Mouse (Mus musculus) heart, adult 2 months (tissue): ENCODE measurements around the gene Anks6. TPM values are rescaled to one million over a fixed set of nuclear protein-coding genes. Genes with fewer than 3 reads are reported as not detected.

ENCODE experiments used
- DNase-seq, 2 experiments: peaks; one replicate each; pipeline ENCODE4 v3.0.0; 2021
- H3K27ac ChIP-seq: fragments of 200-600 bp; 2 replicates; pipeline ENCODE4 v1.8.1; 2022
- H3K27me3 ChIP-seq: fragments of 200-500 bp; 2 replicates; pipeline ENCODE4 v1.6.1; 2012; ENCODE audit warnings: mild to moderate bottlenecking, low read length, inconsistent platforms, mixed read lengths; ENCODE audit not compliant: control insufficient read depth, insufficient read depth
- H3K36me3 ChIP-seq: fragments of 200-500 bp; 2 replicates; pipeline ENCODE4 v1.6.1; 2012; ENCODE audit warnings: low read length, inconsistent platforms; ENCODE audit not compliant: control insufficient read depth, insufficient read depth
- H3K4me1 ChIP-seq: fragments of 200-500 bp; 2 replicates; pipeline ENCODE4 v1.6.1; 2011; ENCODE audit warnings: low read length; ENCODE audit not compliant: control insufficient read depth, insufficient read depth
- H3K4me3 ChIP-seq: fragments of 200-600 bp; 2 replicates; pipeline ENCODE4 v1.8.1; 2022
- H3K79me2 ChIP-seq: fragments of 200-500 bp; replicated peaks from 2 replicates; pipeline ENCODE4 v1.6.1; 2012; ENCODE audit warnings: mild to moderate bottlenecking, inconsistent platforms, low read length, moderate library complexity, mixed read lengths; ENCODE audit not compliant: control insufficient read depth, insufficient read depth
- H3K9ac ChIP-seq: fragments of 200-500 bp; 2 replicates; pipeline ENCODE4 v1.6.1; 2012; ENCODE audit warnings: low read depth, mild to moderate bottlenecking, control low read depth, inconsistent platforms, low read length, mixed read lengths
- CTCF ChIP-seq: fragments of 200-600 bp; IDR thresholded peaks from 2 replicates; pipeline ENCODE4 v1.8.1; 2022; ENCODE audit warnings: antibody characterized with exemption, mild to moderate bottlenecking, moderate library complexity
- EP300 ChIP-seq: fragments of 200-500 bp; IDR thresholded peaks from 2 replicates; pipeline ENCODE4 v1.6.1; 2011; ENCODE audit warnings: low read depth, low read length, control low read depth; ENCODE audit not compliant: insufficient read depth
- POLR2A ChIP-seq: fragments of 200-500 bp; IDR thresholded peaks from 2 replicates; pipeline ENCODE4 v1.6.1; 2011; ENCODE audit warnings: mild to moderate bottlenecking, low read depth, low read length, control low read depth; ENCODE audit not compliant: insufficient read depth
- WGBS: fragments of 180-500 bp; shearing (Covaris S2); methylation state at CpG from one replicate; pipeline ENCODE4 v1.1.7; 2018; 5-methylcytosine and 5-hydroxymethylcytosine counted together
- intact Hi-C: fragments of 180-260 bp; cut with DNase I; formaldehyde crosslinking; loops from one replicate; pipeline ENCODE4 v1.15.1; 2025
- polyA plus RNA-seq: library from polyadenylated mRNA; depleted of rRNA; stranded (reverse); fragments of >200 nt; gene quantifications from 2 replicates; pipeline ENCODE4 v1.2.3, GENCODE M21; 2012
- total RNA-seq, 2 experiments: library from RNA; stranded (reverse); gene quantifications; 2 replicates each; pipeline ENCODE4 v1.2.3; 2021

Anks6 gene
- total and polyA plus RNA-seq, 3 experiments, result 2.8 to 3.4 (median 3.3) TPM

DNA sequence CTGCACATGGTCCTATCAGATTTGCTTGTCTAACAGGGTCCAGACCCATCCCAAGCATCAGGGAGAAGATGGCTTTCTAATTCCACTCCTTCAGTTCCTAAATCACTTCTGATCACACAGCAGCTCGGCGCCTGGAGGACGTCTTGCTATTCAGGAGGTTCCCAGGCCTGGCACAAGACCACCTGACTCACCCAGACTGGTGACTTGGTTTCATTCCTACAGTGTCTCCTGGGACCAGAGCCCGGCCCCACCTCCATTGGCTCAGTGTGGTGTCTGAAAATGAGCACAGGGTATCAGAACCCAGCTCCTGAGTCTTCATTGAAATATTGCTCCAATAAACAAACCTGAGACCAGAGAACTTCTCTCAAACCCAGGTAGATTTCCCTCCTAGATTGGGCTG is 75.1 kb downstream of the Anks6 start:
- H3K79me2 ChIP-seq, result no peaks in the 10 kb centered on the region
- intact Hi-C loops, result no loop called here
- no peak for DNase-seq
- TF ChIP-seq CTCF, result no peak
- no peak for TF ChIP-seq POLR2A
- no peak for TF ChIP-seq EP300
- 76% methylated on average over 4 of the region's 4 CpGs for WGBS
- no peak overlapping the region for H3K4me3 ChIP-seq
- H3K27me3 ChIP-seq, result no peaks in the 10 kb centered on the region
- H3K36me3 ChIP-seq, result no peaks in the 10 kb centered on the region
- H3K4me1 ChIP-seq, result no peaks in the 10 kb centered on the region
- H3K27ac ChIP-seq, result no peak overlapping the region
- H3K9ac ChIP-seq, result no peak overlapping the region

GRCm38 (mm10) chr4:46978371-46978770 is 78.9 kb downstream of the Anks6 start:
- intact Hi-C loops, result no loop called here

DNA sequence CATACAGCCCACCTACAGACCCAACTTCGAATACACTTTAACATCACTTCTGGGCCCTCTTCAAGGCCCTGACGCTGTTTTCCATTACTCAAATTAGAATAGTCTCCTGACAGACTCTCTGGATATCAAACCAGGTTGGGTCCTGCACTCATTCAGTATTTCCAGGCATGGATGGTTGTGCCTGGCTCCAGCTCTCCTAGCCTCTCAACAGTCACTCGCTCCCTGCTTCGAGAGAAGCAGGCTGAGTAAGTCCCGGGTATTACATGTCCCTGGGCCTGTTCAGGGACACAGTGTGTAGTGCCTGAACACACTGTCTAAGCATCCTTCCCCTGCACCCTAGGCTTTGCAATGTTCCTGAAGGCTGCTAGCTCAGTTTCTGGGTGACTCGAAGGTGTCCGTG is 80.1 kb downstream of the Anks6 start:
- TF ChIP-seq CTCF (no peak), POLR2A (no peak), EP300 (no peak)
- 89% methylated on average over 7 of the region's 7 CpGs for WGBS
- Histone ChIP-seq H3K27me3 (no peaks in the 10 kb centered on the region), H3K79me2 (no peaks in the 10 kb centered on the region), H3K27ac (no peak overlapping the region), H3K9ac (no peak overlapping the region), H3K4me3 (no peak overlapping the region), H3K36me3 (no peaks in the 10 kb centered on the region), H3K4me1 (no peaks in the 10 kb centered on the region)
- no peak for DNase-seq
- intact Hi-C loops, result no loop called here

More at GRCm38 (mm10) chr4:46978371-46978770, 78.9 kb downstream of the Anks6 start:
- Histone ChIP-seq H3K27me3 (no peaks in the 10 kb centered on the region), H3K36me3 (no peaks in the 10 kb centered on the region), H3K4me1 (no peaks in the 10 kb centered on the region), H3K27ac (no peak overlapping the region), H3K4me3 (no peak overlapping the region), H3K9ac (no peak overlapping the region), H3K79me2 (no peaks in the 10 kb centered on the region)
- TF ChIP-seq CTCF, result no peak
- TF ChIP-seq EP300, result no peak
- no peak for TF ChIP-seq POLR2A
- DNase-seq, result no peak
- 79% methylated on average over 6 of the region's 6 CpGs for WGBS

DNA sequence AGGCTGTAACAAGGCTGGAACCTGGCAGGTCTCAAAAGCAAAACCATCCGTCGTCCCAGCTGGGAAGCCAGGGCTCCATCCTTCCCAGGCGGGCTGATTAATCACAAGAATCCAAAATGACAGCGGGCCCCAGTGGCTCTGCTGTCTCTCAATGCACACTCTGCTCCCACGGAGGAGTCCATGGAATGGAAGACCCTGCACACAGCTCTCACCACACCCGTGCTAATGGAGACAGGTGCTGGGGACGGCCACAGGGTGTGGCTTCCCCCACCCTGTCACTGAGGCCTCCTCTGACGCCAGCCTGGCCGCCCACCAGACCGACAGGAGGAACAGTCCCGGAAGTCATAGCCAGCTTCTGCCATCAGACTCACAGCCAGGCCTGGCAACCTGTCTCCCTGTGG is 80.6 kb downstream of the Anks6 start:
- Histone ChIP-seq H3K27ac (no peak overlapping the region), H3K4me3 (no peak overlapping the region), H3K27me3 (no peaks in the 10 kb centered on the region), H3K36me3 (no peaks in the 10 kb centered on the region), H3K79me2 (no peaks in the 10 kb centered on the region), H3K4me1 (no peaks in the 10 kb centered on the region), H3K9ac (no peak overlapping the region)
- 66% methylated on average over 11 of the region's 11 CpGs for WGBS
- intact Hi-C loops, result no loop called here
- no peak for DNase-seq
- TF ChIP-seq POLR2A, result no peak
- no peak for TF ChIP-seq EP300
- TF ChIP-seq CTCF, result no peak

GRCm38 (mm10) chr4:46973322-46973721 is 83.9 kb downstream of the Anks6 start:
- Histone ChIP-seq H3K79me2 (no peaks in the 10 kb centered on the region), H3K27ac (no peak overlapping the region), H3K9ac (no peak overlapping the region), H3K4me1 (no peaks in the 10 kb centered on the region), H3K36me3 (no peaks in the 10 kb centered on the region), H3K4me3 (no peak overlapping the region), H3K27me3 (no peaks in the 10 kb centered on the region)
- no peak for TF ChIP-seq CTCF
- no peak for TF ChIP-seq POLR2A
- TF ChIP-seq EP300, result no peak
- WGBS, result 61% methylated on average over 10 of the region's 10 CpGs
- intact Hi-C loops, result no loop called here
- DNase-seq, result no peak

DNA sequence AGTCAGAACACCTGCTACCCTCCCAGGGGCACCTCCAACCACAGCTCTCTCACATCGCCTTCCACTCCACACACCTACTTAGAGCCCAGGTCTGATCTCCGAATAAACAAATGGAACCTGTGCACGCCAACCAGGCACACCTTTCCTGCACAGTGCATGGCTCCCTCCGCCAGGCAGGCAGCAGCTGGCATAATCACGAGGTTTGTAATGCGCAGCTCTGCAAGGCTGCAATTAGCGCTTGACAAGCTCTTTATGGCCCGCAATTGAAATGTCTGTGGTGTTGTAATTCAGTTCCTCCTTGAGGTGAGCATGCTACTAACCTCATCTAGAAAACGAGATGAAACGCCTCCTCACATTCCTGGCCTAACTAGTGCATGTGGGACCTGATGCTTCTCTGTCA is 89.2 kb downstream of the Anks6 start:
- no peaks in the 10 kb centered on the region for H3K36me3 ChIP-seq
- TF ChIP-seq POLR2A (no peak), EP300 (no peak), CTCF (no peak)
- H3K4me1 ChIP-seq, result no peaks in the 10 kb centered on the region
- H3K79me2 ChIP-seq, result no peaks in the 10 kb centered on the region
- no peaks in the 10 kb centered on the region for H3K27me3 ChIP-seq
- no peak for DNase-seq
- WGBS, result 85% methylated on average over 10 of the region's 10 CpGs
- H3K4me3 ChIP-seq, result no peak overlapping the region
- no peak overlapping the region for H3K9ac ChIP-seq
- H3K27ac ChIP-seq, result no peak overlapping the region
- intact Hi-C loops, result no loop called here
